Mouse (Mus musculus) heart, postnatal 14 days (tissue): ENCODE data around the gene Cep78. TPM values are rescaled to one million over a fixed set of nuclear protein-coding genes. Genes with fewer than 3 reads are reported as not detected.

Experiments
- DNase-seq, 2 experiments: peaks; one replicate each; pipeline ENCODE4 v3.0.0; 2021 to 2022
- intact Hi-C: fragments of 180-260 bp; cut with DNase I; formaldehyde crosslinking; loops from one replicate; pipeline ENCODE4 v1.15.1; 2025
- total RNA-seq, 2 experiments: library from RNA; stranded (reverse); gene quantifications; 2 replicates each; pipeline ENCODE4 v1.2.3; 2021

The Cep78 gene
- total RNA-seq, 2 experiments from 2014 or later: 3.2 to 3.7 TPM

DNA sequence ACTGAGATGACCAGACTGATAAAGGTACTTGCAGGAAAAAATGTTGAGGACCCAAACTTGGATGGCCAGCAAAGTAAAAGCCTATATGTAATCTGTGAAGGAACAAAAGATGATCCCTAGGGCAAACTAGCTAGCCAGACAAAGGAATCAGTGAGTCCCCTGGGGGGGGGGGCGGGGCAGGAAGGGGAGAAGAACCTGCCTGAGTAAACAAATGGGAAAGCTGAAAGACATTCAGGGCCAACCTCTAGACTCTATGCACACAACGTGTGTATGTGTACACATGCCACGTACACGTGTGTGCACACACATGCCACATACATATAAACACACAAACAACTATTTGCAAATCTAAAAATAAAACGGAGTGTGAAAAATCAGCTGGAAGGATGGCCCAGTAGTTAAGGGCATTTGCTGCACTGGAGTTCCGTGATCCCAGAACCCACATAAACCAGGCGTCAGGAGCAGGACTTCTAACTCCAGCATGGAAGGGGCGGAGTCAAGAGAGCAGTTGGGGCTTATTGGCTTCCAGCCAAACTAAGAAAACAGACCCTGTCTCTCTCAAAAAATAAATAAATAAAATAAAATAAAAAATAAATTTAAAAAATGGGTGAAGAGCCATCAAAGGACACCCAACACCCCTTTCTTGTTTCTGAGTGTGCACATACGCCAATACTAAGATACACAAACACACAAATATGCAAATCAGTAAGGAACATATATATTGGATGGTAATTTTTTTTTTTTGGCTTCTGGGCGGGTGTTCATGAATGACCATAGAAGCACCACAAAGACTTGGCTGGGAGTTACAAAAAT is 1.7 kb downstream of the Cep78 start:
- DNase-seq: no peak
- intact Hi-C loops: no loop called here

DNA sequence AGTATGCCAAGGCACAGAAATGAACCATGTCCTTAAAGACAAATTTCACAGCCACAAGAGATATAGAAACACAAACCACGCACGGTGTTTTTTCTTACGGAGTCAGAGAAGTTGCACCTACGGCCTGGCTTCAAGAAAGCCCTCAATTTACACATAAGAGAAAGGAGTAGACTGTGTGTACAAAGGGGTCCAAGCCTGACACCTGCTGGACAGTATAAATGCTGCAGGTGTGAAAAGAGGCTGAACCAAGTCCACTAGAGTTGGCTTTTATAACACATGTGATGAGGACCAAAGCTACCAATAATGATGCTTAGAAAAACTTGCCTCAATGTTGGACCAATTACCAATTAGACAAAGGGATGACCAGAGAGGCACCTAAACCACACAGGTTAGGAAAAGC is 2.9 kb downstream of the Cep78 start:
- DNase-seq: peak; percentile 42 to 62
- intact Hi-C loops: no loop called here

DNA sequence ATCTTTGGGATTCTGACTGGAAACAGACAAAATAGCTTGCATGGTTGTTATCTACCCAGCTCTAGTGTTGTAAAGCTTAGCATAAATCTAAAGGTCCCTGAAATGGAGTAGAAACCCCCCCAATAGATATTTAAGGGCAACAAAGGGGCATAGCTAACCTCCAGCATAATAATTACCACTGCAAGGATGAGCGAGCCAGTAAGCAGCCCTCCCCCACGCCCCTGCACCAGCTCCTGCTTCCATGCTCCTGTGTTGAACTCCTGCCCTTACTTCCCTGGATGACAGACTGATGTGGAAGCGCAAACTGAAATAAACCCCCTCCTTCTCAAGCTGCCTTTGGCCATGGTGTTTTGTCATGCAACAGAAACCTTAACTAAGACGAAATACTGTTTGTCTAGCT is 11.4 kb downstream of the Cep78 start:
- intact Hi-C loops: no loop called here
- DNase-seq: no peak

DNA sequence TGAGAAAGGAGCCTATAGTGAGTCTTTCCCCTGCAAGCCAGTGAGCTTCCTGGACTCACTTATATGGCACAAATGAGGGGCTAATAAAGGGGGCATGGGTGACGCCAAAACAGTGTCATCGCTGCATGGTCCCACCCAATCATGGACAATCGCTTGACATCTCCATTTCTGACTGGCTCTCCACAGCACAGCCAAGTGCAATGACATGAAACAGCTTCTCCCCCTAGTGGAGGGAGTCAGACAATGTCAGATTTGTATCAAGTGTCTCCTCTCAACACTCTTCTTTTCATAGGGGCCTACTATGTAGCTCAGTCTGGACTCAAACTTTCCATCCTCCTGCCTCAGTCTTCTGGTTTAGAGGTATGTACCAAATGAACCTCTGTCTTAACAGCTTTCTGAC is 19.7 kb downstream of the Cep78 start:
- intact Hi-C loops: loop anchor here (1.0 to 10.0 kb wide), 2 partner anchors 98 to 160 kb away; no protein-coding TSS in a partner anchor
- peak; percentile 14 to 46 for DNase-seq

DNA sequence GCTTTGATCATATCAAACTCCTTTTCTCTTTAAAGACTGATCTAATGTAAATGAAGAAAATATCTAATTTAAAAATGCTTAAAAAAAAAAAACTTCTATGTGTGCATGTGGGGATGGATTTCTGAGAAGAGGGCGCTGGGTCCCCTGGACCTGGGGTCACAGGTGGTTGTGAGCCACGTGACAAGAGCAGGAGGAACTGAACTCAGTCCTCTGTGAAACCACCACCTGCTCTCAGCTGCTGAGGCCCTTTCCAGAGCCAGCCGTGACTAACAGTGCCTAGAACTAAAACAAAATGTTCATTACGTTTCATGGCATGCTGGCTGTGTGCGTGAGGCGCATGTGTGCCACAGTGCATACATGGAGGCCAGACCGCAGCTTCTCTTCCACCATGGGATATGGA is 20.3 kb downstream of the Cep78 start:
- intact Hi-C loops: loop anchor here (5.0 to 10.0 kb wide), 2 partner anchors 82 to 160 kb away; no protein-coding TSS in a partner anchor
- DNase-seq: no peak

DNA sequence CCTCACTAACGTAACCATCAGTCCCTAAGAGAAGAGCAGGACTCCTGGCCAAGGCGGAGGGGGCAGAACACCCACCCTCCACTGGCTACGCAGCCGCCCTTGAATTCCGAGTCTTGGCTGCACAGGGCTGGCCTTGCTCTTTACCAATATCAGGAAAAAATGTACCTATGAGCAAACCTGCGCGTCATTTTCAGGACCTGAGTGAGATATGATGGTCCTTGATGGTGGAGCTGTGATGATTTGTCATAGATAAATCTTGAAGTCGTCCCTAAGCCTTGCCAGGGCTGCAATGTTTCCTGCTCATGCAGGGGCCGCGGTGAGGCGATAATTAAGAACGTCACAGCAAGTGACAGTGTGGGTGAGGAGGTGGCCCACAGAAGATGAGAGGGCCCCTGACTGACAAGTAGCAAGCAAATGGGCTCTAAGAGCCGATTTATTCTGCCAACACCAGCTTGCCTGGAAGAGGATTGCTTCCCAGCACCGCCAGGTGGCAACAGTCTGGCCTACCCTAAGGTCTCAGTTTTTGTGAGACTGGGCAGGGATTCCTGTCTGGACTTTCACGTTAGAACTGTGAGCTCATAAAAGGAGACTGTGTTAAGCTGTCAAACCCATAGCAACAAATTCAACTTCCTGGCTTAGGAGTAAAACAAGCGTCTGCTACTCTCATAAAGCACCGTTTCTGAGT is 21.6 kb downstream of the Cep78 start:
- intact Hi-C loops: loop anchor here (5.0 to 10.0 kb wide), 2 partner anchors 81 to 158 kb away; no protein-coding TSS in a partner anchor

DNA sequence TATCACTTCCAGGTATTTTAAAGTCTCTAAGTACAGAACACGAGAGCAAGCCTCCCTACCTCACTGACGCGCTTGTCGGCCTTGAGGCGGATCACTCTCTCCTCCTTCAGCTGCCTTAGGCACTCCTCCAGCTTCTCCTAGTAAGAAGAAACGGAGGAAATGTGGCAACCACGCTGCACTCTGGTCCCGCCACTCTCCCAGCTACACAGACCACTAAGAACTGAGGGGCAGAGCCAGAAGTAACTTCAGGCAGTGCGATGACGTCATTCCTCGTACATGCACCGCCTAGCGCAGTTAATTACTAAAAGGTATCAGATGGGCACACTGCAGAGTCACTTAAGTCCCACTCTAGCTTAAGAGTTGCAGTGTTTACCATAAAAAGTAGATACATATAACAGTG is 22.5 kb downstream of the Cep78 start:
- intact Hi-C loops: loop anchor here (5.0 to 10.0 kb wide), 2 partner anchors 80 to 158 kb away; no protein-coding TSS in a partner anchor
- no peak for DNase-seq

More for the DNA sequence above, 21.6 kb downstream of the Cep78 start:
- no peak for DNase-seq

DNA sequence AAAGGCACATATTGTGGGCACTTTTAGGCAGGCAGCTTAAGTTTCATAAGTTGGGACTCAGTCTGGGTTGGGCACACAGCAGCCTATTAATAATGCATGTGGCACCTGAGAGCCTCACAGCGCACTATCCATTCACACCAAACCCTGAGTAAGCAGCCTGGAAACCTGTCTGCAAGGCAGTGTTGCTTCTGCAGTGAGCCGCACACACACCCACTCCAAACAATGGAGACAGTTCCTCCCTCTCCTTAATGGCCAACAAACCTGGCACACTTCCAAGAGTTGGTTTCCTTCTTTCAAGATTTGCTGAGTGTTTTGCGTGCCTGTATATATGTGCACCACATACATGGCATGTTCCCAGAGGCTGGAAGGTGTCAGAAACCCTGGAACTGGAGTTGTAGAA is 34.6 kb downstream of the Cep78 start:
- intact Hi-C loops: no loop called here
- DNase-seq: peak; percentile 8 to 31

DNA sequence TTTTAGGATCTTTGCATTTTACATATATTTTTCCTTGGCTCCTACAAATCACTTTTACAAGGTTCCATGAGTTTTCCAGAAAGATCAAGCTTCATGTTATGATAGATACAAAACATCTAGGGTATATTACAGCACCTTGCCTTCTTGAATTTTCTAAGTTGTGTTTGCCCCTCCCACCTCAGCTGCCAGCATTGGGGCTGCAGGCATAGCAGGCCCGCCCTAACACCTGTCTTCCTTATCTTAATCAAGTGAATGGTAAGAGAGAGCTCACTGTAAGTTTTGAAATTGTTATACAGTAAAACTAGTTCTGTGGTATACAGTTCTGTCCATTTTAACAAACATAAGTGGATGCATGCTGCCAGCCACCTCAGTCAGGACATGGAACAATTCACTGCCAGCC is 35.9 kb downstream of the Cep78 start:
- intact Hi-C loops: no loop called here
- DNase-seq: no peak

DNA sequence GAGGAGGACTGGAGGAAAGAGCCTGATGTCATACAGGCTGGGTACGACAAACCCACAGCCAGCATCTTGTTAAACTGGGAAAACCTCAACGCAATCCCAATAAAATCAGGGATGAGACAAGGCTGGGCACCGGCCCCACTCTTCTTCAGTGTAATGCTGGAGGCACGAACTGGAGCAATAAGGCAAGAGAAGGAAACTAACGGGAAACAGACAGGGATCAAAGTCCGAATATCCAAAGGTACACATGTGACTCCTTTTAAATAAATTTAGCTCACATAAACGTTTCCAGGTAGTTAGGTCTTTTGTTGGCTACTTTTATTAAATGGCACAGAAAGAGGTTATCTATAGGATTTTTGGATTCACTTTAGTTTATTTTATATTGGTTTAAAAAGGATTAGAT is 36.4 kb downstream of the Cep78 start:
- intact Hi-C loops: no loop called here
- no peak for DNase-seq

DNA sequence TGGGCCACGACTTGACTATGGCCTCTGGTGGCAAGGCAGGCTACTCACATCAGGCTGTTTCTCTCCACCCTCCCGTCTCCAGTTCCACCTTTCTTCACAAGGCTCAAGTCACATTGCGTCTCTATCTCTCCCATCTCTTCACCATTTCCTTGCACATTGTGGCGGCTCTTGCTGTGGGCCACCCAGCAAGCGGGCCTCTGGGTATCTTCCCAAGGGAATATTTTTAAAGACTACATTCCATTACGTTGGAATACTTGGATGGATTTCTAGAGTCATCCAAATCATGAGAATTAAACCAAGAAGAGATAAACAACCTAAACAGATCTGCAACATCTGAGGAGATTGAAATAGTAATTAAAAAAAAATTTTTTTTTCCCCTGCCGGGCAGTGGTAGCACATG is 37.6 kb downstream of the Cep78 start, which contains the start of gene Psat1:
TSS of gene Psat1 (minus strand) at position 101 of the 400 bp plus-strand sequence.
- intact Hi-C loops: no loop called here
- DNase-seq: no peak

DNA sequence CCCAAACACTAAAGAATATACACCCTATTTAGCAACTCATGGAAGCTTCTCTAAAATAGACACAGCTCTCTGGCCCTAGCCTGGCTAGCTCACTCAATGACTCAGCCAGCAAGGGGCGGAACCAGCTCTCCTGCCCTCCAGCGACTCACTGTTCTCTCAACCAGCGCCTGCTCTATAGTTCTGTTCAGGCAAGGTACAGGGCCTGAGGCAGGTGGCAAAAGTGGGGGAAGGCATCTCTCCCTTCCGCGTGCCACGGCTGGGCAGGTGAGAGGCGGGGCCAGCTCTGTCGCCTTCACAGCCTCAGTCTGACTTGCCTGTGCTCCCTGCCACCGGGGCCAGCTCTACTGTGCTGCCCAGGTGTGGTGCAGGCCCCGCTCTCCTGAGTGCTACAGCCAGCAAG is 38.1 kb downstream of the Cep78 start:
- DNase-seq: no peak
- intact Hi-C loops: no loop called here

DNA sequence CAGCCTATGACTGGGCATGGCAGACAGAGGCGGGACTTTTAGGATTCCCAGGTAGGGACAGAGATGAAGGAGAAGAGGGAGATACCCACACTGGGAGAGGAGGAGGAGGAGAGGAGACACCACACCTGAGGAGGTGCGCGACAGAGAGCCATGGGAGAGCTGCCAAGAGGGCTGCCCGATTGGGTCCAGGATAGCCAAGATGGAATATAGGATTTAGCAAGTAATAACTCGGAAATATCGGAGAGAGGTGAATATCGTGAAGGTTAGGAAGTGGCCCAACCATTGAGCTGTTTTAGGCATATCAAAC is 41.7 kb downstream of the Cep78 start:
- intact Hi-C loops: no loop called here
- no peak for DNase-seq

DNA sequence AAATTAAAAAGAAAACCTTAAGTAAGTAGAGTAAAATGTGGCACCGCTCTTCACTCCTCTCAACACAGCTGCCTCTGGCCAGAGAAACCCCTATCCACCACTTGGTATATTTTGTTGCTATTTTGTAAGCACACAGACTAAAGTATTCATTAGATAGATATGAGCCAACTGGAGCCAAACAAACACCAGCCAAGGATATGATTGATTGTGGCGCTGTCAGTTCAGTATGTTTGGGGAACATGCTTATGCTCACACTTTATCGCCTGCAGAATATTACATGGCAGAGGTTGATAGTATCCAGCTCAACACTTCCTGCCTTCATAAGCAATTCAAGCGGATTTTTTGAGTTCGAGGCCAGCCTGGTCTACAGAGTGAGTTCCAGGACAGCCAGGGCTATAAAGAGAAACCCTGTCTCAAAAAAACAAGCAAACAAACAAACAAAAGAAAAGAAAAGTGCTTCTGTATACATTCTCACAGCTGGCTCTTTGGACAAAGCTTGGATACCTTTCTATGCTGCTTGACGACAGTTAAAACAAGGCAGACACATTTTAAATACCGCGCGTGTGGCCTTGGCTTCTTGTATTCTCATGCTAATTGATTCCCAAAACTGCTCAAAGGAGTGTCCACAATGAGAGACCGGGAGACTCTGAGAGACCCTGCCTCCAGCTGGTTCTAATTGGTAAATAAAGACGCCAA is 42.2 kb downstream of the Cep78 start:
- DNase-seq: no peak
- intact Hi-C loops: no loop called here

DNA sequence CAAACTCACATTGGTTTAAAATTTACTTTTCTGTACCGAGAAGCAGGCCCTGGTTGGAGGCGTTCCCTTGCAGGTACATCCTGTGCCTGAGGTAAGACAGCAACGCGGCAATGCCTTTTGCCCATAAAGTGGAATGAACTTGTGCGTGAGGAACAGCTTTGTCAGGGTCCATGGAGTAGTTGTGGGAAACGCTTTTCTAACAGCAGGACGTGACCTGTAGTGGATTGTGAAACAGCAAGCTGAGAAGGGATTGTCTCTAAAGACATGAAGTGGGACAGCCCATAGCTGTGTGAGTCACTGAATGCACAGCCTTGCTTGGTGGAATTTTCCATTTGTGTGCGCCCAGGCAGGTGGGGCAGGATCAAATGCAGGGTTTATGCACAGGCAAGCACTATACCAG is 43.4 kb downstream of the Cep78 start:
- no peak for DNase-seq
- intact Hi-C loops: no loop called here

DNA sequence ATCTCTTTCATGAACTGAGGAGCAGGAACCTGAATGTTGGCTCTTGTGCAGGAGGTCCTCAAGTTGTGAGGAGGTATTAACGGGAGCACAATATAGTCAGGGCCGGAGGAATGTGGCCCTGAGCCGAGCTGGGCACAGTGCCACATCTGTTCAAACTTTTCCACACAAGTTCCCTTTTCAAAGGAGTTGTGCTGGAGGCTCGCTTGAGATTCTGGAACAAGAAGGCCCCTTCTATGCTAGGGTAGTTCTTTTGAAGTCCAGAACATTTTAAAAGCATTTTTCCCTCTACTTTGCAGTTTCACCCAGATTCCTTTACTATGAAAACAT is 59.1 kb downstream of the Cep78 start:
- intact Hi-C loops: no loop called here
- DNase-seq: peak; percentile 76 to 82

DNA sequence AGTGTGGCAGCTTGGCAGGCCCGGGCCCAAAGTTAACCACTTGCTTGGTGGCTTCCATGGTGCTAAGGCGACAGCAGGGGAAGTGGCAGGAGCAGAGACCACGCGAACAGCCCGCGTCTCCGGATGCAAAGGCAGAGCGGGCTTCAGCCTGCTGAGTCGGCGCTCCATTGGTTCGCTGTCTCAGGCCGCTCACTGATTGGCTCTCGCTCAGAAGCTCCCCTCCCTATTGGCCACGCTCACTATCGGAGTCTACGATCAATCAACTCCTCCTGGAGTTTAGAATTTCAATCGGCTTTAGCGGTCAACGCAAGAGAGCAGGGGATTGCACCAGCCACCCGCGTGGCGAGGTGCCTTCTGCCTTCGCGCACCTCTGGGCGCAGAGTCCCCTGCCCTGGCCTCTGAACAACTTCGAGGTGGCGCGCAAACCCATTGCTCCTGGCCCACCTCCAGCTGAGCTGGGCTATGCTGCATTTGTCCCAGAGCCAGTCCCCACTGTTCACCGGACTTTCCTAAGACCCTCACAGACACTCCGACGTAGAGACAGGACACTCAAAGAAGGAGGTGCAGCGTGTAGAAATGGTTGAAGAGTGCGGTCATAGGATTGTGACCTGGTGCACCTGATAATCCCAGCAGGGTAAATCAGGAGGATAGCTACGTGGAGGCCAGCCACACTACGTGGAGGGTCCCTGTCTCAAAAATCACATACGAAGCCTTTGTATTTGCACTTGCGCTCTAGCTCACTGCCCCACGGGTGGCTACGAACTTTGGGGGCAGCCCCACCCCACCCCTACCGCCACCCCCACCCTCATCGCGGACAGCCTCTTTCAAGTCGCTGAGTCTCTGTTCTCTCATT is 59.7 kb downstream of the Cep78 start:
- intact Hi-C loops: no loop called here

DNA sequence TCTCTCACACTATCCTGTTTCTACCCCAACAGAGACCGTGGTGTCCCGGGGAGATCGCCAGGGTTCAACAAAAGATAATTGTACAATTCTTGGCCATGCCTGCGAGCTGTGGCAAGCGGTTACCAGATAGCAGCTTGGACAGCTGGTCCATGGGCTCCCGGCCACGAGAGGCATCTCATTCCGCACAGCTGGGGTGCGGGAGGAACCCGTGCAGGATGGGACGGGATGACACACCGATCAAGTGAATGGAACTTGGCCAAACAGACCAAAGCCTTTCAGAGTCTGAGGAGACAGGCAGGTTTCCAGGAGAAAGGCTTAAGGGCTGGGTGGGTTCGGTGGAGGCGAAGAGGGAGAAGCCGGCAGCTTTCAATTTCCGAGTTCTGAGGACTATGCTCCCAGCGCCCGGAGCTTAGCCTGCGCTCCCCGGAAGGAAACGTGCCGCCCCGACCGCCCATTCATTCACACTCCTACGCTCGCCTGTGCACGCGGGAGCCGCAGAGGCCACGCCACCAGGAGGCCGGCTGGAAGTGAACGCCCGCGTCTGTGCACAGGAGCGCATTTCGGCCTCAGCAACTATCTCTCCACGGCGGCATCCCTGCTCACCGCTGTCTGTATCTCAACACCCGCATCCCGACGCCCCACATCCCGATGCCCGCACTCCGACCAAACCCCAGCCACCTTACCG is 60.5 kb downstream of the Cep78 start:
- peak; percentile 58 to 63 for DNase-seq
- intact Hi-C loops: no loop called here

More for the DNA sequence above, 59.7 kb downstream of the Cep78 start:
- peak; percentile 80 to 83 for DNase-seq

DNA sequence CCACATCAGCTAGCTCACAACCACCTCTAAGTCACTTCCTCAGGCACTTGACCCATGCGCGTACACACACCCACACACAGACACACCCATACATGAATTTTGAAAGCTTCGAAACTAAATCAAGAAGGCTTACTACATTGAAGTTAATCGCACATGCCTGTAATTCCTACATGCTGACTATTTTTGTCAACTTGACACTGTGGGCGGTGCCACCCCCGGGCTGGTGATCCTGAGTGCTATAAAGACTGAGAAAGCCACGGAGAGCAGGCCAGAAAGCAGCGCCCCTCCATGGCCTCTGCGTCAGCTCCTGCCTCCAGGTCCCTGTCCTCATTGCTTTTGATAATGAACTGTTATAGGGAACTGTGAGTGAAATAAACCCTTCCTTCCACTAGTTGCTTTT is 61.4 kb downstream of the Cep78 start:
- DNase-seq: peak; percentile 24 to 33
- intact Hi-C loops: no loop called here

DNA sequence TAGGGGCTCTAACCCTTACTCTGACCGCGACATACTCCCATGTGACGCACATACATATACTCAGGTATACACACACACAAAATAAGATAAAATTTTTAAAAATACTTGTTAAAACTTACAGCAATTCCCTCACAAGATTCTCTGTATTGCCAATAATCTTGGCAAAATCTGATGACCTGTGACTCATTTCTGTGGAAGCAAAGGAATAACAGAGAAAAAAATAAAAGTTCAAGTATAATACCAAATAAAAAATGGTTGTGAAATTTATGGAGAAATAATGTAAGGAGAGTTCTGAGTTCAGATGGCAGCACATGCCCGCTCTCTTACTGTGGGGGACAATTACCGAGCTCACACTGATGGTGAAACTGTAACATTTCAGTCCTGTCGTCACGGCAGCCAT is 65.5 kb downstream of the Cep78 start:
- intact Hi-C loops: no loop called here
- DNase-seq: no peak
